Mouse (Mus musculus): ENCODE data around the gene Guca1a. TPM values are rescaled to one million over a fixed set of nuclear protein-coding genes. Genes with fewer than 3 reads are reported as not detected.

Gene Guca1a
- polyA plus RNA-seq, 1 experiment from 2014 or later, result 3.6 TPM

DNA sequence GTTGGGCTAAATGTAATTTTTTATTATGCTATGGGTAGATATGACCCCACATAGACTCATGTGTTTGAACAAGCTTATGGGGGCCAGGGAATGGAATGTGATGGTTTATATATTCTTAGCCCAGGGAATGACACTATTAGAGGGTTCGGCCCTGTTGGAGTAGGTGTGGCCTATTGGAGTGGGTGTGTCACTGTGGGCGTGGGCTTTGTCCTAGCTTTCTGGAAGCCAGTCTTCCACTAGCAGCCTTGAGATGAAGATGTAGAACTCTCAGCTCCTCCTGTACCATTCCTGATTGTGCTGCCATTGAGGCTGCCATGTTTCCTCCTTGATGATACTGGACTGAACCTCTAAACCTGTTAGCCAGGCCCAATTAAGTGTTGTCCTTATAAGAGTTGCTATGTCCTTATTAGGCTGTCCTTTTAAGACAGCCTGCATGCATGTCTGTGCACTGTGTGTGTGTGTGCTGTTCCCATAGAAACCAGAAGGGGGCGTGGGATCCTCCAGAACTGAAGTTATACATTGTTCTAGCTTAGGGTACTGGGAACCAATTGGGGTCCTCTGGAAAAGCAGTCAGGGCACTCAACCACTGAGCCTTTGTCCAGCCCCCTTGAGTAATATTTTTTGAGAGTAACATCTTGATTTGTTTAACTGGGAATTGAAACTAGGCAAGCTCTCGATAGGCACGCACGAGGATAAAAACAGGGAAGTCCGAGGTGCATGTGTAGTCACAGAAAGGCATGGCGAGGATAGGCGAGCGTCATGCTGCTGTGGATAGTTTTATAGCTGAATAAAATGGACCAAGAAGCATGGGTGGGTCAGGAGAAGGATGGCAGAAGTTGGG, 7.6 kb upstream of the Guca1a start:
- H3K27ac ChIP-seq, result no peak overlapping the region
- H3K27me3 ChIP-seq (ENCODE audit: insufficient read depth, poor library complexity, severe bottlenecking), result peaks cover 72% of the 10 kb centered on the region
- no peak for DNase-seq (ENCODE audit: low spot score)
- 57% methylated on average over 10 of the region's 10 CpGs for WGBS
- H3K36me3 ChIP-seq, result no peaks in the 10 kb centered on the region
- peaks cover 8% of the 10 kb centered on the region; the same call in 1 of the 2 replicates for H3K4me1 ChIP-seq
- no peaks in the 10 kb centered on the region for H3K9me3 ChIP-seq
- no peak overlapping the region for H3K4me3 ChIP-seq

DNA sequence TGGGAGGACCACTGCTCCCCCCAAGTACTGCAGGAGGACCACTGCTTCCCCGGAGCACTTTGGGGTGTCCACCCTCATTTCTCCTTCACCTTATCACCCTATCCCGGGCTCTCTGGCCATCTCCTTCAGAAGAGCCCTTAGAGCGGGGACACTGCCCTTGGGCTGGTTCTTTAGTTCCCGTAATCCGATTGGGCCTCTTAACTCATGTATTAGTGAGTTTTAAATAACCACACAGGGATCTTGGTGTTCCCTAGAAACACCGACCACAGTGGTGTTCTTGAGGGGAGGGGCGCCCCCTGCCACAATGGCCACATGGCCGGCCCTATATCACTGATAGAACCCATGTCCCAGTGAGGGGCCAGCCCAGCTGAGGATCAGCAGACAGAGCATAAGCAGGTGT, 1.3 kb downstream of the Guca1a start:
- Histone ChIP-seq H3K36me3 (no peaks in the 10 kb centered on the region), H3K4me1 (peaks cover 15% of the 10 kb centered on the region), H3K9me3 (no peaks in the 10 kb centered on the region), H3K4me3 (no peak overlapping the region), H3K27ac (no peak overlapping the region), H3K27me3 (ENCODE audit: insufficient read depth, poor library complexity, severe bottlenecking) (peaks cover 71% of the 10 kb centered on the region)
- 74% methylated on average over 8 of the region's 8 CpGs for WGBS
- no peak for DNase-seq (ENCODE audit: low spot score)

GRCm38 (mm10) chr17:47395376-47395913, 4.9 kb downstream of the Guca1a start:
- Histone ChIP-seq H3K9me3 (no peaks in the 10 kb centered on the region), H3K4me3 (peak overlapping the region; percentile 46), H3K27me3 (ENCODE audit: insufficient read depth, poor library complexity, severe bottlenecking) (peaks cover 74% of the 10 kb centered on the region), H3K27ac (no peak overlapping the region), H3K36me3 (no peaks in the 10 kb centered on the region), H3K4me1 (peaks cover 15% of the 10 kb centered on the region)
- 2% methylated on average over 20 of the region's 20 CpGs for WGBS
- peak; percentile 80 for DNase-seq (ENCODE audit: low spot score)

GRCm38 (mm10) chr17:47394223-47394869, 6.0 kb downstream of the Guca1a start:
- Histone ChIP-seq H3K27me3 (ENCODE audit: insufficient read depth, poor library complexity, severe bottlenecking) (peaks cover 63% of the 10 kb centered on the region), H3K36me3 (no peaks in the 10 kb centered on the region), H3K27ac (peak overlapping the region; percentile 7; the same call in 1 of the 2 replicates), H3K9me3 (no peaks in the 10 kb centered on the region), H3K4me1 (peaks cover 15% of the 10 kb centered on the region), H3K4me3 (peak overlapping the region; percentile 46)
- no peak for DNase-seq (ENCODE audit: low spot score)
- 15% methylated on average over 24 of the region's 24 CpGs for WGBS

DNA sequence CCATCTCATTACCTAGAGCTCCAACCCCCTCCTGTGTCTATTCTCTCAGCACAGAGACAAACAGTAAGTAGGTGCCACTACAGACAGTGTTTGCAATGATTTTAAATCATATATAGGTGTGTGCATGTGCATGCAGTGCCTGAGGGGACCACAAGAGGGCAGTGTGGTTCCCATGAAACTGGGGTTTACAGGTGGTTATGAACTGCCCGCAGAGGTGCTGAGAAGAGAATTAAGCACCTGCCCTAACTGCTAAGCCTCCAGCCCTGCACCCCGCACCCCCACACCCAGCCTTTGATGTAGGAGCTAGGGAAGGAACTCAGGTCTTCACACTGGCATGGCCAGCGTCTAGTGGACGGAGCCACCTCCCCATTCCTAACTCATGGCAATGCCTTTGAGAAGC, 13.7 kb downstream of the Guca1a start:
- DNase-seq (ENCODE audit: low spot score), result no peak
- 58% methylated on average over 4 of the region's 4 CpGs for WGBS
- Histone ChIP-seq H3K36me3 (peaks cover 8% of the 10 kb centered on the region; the same call in 1 of the 2 replicates), H3K9me3 (no peaks in the 10 kb centered on the region), H3K4me1 (peaks cover 7% of the 10 kb centered on the region), H3K4me3 (no peak overlapping the region), H3K27ac (no peak overlapping the region), H3K27me3 (ENCODE audit: insufficient read depth, poor library complexity, severe bottlenecking) (peaks cover 9% of the 10 kb centered on the region)

DNA sequence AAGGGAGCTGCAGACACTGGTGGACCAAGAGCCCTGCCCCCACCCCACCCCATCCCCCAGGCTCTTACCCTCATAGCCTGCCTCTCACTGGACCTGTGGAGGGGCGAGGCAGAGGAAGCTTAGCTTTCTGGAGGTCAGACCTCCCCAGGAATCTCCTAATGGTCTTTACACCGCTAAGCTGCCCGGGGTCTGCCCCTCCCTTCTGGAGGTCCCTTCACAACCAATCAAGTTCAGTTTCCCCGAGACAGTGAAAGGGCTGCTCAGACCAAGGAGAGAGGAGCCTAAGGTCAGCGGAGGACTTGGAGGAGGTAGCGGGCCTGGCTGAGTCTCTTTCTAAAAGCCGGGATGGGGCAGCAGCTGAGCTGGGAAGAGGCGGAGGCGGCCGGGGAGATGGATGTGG, 15.2 kb downstream of the Guca1a start, which contains the start of gene Guca1b:
Guca1b (plus strand) TSS at position 249 of the 400 bp plus-strand sequence.
- DNase-seq (ENCODE audit: low spot score), result no peak
- peak within 1 kb of the TSS; percentile 36; the same call in 1 of the 2 replicates for H3K27ac ChIP-seq
- H3K27me3 ChIP-seq (ENCODE audit: insufficient read depth, poor library complexity, severe bottlenecking), result peaks cover 8% of the 10 kb centered on the region; the same call in 1 of the 2 replicates
- H3K36me3 ChIP-seq, result peaks cover 20% of the 10 kb centered on the region
- H3K4me3 ChIP-seq, result no peak within 1 kb of the TSS
- no peaks in the 10 kb centered on the region for H3K9me3 ChIP-seq
- 37% methylated on average over 10 of the region's 10 CpGs for WGBS
- H3K4me1 ChIP-seq, result peaks cover 7% of the 10 kb centered on the region

GRCm38 (mm10) chr17:47384064-47384463, 16.3 kb downstream of the Guca1a start:
- no peak for DNase-seq (ENCODE audit: low spot score)
- 85% methylated on average over 3 of the region's 3 CpGs for WGBS
- Histone ChIP-seq H3K4me1 (peaks cover 7% of the 10 kb centered on the region), H3K27ac (no peak overlapping the region), H3K4me3 (no peak overlapping the region), H3K9me3 (no peaks in the 10 kb centered on the region), H3K27me3 (ENCODE audit: insufficient read depth, poor library complexity, severe bottlenecking) (peaks cover 8% of the 10 kb centered on the region; the same call in 1 of the 2 replicates), H3K36me3 (peaks cover 30% of the 10 kb centered on the region)

DNA sequence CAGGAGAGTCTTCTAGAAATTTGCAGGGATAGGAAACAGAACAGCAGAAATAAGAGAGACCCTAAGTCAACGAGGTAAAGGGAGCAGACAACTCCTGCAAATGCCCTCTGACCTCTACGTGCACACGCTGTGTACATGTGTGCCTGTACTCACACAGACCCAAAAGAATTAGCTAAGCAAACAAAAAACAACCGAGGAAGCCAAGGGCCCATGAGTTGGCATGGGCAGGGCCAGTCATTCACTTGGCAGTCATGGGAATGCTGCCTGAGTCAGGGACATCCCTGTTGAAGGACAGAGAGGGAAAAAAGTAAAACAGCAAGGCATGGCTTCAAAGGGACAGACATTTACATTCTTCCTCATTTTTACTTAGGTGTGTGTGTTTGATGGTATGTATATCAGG, 17.1 kb downstream of the Guca1a start:
- Histone ChIP-seq H3K27me3 (ENCODE audit: insufficient read depth, poor library complexity, severe bottlenecking) (peaks cover 8% of the 10 kb centered on the region; the same call in 1 of the 2 replicates), H3K9me3 (no peaks in the 10 kb centered on the region), H3K27ac (no peak overlapping the region), H3K36me3 (peaks cover 37% of the 10 kb centered on the region), H3K4me3 (no peak overlapping the region), H3K4me1 (peaks cover 7% of the 10 kb centered on the region)
- 91% methylated on average over 4 of the region's 4 CpGs for WGBS
- DNase-seq (ENCODE audit: low spot score), result no peak

GRCm38 (mm10) chr17:47381917-47382316, 18.5 kb downstream of the Guca1a start:
- Histone ChIP-seq H3K36me3 (peaks cover 50% of the 10 kb centered on the region), H3K27me3 (ENCODE audit: insufficient read depth, poor library complexity, severe bottlenecking) (peaks cover 8% of the 10 kb centered on the region; the same call in 1 of the 2 replicates), H3K27ac (no peak overlapping the region), H3K4me3 (no peak overlapping the region), H3K9me3 (no peaks in the 10 kb centered on the region), H3K4me1 (peaks cover 7% of the 10 kb centered on the region)
- 84% methylated on average over 11 of the region's 11 CpGs for WGBS
- DNase-seq (ENCODE audit: low spot score), result no peak

DNA sequence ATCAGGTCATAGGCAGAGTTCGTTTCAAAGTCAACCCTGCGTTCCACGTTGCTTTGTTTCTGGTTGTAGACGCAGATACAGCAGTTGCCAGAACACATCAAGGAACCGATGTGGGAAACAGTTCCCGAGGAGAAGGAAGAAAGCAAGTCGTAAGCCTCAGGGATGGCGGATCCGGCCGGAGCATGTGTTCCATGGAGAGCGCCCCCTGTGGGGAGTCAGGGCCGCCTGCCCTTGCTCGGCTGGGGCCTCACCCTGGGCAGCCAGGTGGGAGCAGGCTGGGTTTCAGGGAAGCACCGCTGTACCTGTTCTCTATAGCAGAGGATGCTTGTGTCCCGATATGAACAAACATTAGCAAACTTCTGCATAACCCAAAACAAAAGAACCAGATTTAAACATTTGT, 22.3 kb downstream of the Guca1a start:
- no peak for DNase-seq (ENCODE audit: low spot score)
- H3K36me3 ChIP-seq, result peaks cover 85% of the 10 kb centered on the region
- no peaks in the 10 kb centered on the region for H3K27me3 ChIP-seq (ENCODE audit: insufficient read depth, poor library complexity, severe bottlenecking)
- 80% methylated on average over 15 of the region's 15 CpGs for WGBS
- H3K27ac ChIP-seq, result no peak overlapping the region
- no peaks in the 10 kb centered on the region for H3K9me3 ChIP-seq
- H3K4me3 ChIP-seq, result no peak overlapping the region
- no peaks in the 10 kb centered on the region for H3K4me1 ChIP-seq

- H3K4me1 ChIP-seq, result no peaks in the 10 kb centered on the region
- peaks cover 94% of the 10 kb centered on the region for H3K36me3 ChIP-seq
- no peak for DNase-seq (ENCODE audit: low spot score)
- WGBS, result 92% methylated on average over 6 of the region's 6 CpGs
- no peaks in the 10 kb centered on the region for H3K27me3 ChIP-seq (ENCODE audit: insufficient read depth, poor library complexity, severe bottlenecking)
- no peak overlapping the region for H3K27ac ChIP-seq
- no peaks in the 10 kb centered on the region for H3K9me3 ChIP-seq
- no peak overlapping the region for H3K4me3 ChIP-seq
Observed at GRCm38 (mm10) chr17:47376779-47377280, 23.6 kb downstream of the Guca1a start.

DNA sequence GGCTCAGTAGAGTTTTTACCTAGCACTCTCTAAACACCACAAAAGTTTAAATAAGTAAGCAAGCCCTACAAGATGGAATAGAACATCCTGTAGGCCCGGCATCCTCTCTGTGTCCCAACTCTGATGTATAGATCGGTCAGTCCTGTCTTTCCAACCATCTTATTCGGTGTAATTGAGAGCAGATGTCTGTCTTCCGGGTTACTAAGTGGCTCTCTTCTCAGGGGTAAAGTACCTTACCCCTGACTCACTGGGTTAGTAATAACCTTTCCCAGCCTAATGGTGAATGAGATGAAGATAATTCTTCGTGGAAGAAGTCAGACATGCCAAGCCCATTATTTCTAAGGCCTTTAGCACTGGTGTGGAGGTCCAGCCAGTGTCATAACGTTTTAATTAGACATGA, 26.4 kb downstream of the Guca1a start:
- no peaks in the 10 kb centered on the region for H3K27me3 ChIP-seq (ENCODE audit: insufficient read depth, poor library complexity, severe bottlenecking)
- no peak overlapping the region for H3K27ac ChIP-seq
- WGBS, result 87% methylated on average over 6 of the region's 6 CpGs
- no peaks in the 10 kb centered on the region for H3K9me3 ChIP-seq
- H3K4me3 ChIP-seq, result no peak overlapping the region
- H3K36me3 ChIP-seq, result peaks cover 68% of the 10 kb centered on the region
- H3K4me1 ChIP-seq, result peaks cover 12% of the 10 kb centered on the region
- no peak for DNase-seq (ENCODE audit: low spot score)

- 19% methylated on average over 4 of the region's 4 CpGs for WGBS
- DNase-seq (ENCODE audit: low spot score), result no peak
- no peak overlapping the region for H3K27ac ChIP-seq
- peaks cover 44% of the 10 kb centered on the region for H3K36me3 ChIP-seq
- no peak overlapping the region for H3K4me3 ChIP-seq
- peaks cover 14% of the 10 kb centered on the region for H3K27me3 ChIP-seq (ENCODE audit: insufficient read depth, poor library complexity, severe bottlenecking)
- peaks cover 12% of the 10 kb centered on the region for H3K4me1 ChIP-seq
- H3K9me3 ChIP-seq, result no peaks in the 10 kb centered on the region
Observed at GRCm38 (mm10) chr17:47371451-47371850, 28.9 kb downstream of the Guca1a start.

Measured in heart, embryonic 10.5 days (tissue).